Mouse (Mus musculus) layer of hippocampus, postnatal 36 days (tissue): ENCODE results near the gene Sowaha. TPM values are rescaled to one million over a fixed set of nuclear protein-coding genes. Genes with fewer than 3 reads are reported as not detected.

Source experiments
- DNase-seq, 2 experiments: peaks; one replicate each; pipeline ENCODE4 v3.0.0; 2022
- total RNA-seq, 2 experiments: library from RNA; stranded (reverse); gene quantifications; 2 replicates each; pipeline ENCODE4 v1.2.3; 2021

The Sowaha gene
- total RNA-seq, 2 experiments from 2014 or later, result 140 to 143 TPM

DNA sequence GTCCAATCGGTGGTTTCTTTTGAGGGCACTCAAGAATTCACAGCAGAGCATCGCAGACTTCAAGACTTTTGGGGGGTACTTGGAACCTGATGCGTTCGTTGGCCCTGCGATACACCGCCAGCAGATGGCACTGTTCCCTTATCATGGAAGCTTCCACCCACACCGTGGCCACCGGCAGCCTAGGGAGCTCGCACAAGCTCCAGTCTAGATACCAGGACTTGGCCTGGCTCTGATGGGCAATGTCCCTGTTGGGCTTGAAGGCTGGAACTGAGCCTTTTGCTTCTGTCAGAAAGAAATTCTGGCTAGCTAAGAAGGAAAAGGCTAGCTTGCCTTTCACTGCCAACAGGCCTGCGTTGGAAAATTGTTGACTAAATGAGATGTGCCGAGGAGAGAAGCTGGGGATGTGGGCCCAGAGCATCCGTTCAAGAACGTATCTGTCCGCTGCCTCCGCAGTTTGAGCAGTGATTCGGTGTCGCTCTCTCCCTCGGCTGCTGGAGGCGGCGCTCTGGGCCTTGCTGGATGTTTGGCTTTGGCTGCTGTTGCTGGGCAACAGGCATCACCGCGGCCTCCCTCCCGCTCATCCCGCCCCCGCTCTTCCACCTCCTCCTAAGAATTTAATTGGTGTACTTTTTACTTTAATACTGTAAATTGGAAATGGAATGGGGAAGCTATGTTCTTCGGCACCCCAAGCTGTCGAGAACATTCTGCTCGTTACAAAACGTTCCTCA, 9.9 kb downstream of the Sowaha start, which contains the start of gene Gm9837:
TSS of gene Gm9837 (minus strand) at position 512 of the 728 bp plus-strand sequence.
- DNase-seq, result peak; percentile 89 to 92

GRCm38 (mm10) chr11:53469294-53469967, 10.6 kb downstream of the Sowaha start:
- DNase-seq, result no peak

- peak; percentile 81 to 82 for DNase-seq
Observed at GRCm38 (mm10) chr11:53466231-53466971, 13.7 kb downstream of the Sowaha start.

DNA sequence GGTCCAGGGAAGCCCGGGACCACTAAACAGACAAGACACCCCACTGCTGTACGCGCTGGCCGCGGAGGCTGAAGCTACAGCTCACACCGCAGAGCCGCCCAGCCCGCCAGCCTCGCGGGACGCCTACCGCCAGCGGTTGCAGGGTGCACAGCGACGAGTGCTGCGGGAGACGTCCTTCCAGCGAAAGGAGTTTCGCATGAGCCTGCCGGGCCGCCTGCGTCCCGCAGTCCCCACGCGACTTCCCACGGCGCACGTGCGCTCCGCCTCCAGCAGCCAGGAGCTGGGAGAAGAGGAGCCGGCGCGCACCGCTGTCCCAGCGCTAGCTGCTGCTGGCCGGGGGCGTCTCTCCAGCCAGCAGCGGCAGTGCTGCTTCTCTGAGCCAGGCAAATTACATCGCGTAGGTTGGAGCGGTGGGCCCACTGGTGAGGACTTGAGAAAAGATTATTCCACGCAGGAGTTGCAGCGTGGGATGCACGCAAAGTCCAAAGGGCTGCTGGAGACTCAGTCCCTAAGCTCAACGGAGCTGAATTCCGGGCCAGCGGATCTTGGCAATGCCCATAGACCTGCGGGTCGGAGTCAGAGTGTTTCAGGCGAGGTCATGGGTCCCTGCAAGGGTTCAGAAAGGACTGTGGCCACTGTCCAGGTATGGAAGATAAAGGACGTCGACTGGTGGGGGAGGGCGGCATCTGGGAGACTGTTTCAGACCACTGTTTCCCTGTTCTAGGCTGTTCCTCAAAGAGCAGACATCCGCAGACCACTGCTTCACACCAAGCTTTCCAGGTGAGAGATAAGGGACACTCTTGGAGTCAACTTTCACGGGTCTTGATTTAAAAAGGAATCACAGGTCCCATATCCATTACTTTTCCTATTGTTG, 16.3 kb downstream of the Sowaha start:
- DNase-seq, result peak; percentile 35 to 56

- DNase-seq, result no peak
Observed at GRCm38 (mm10) chr11:53461727-53462126, 18.3 kb downstream of the Sowaha start.

DNA sequence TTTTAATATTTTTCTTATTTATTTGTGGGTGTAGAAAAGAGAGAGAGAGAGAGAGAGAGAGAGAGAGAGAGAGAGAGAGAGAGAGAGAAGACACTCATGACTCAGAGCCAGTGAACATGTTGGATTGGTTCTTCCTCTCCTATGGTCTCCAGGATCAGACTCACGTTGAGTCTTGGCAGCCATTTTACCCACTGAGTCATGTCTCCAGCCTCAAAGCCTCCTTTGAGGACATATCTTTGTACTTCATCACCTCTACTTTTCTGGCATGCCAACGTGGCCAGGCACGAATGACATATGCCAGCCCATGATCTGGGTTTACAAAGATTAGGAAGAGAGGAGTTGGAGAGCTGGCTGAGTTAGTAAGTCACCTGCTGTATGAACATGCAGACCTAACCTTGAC, 19.9 kb downstream of the Sowaha start:
- no peak for DNase-seq

DNA sequence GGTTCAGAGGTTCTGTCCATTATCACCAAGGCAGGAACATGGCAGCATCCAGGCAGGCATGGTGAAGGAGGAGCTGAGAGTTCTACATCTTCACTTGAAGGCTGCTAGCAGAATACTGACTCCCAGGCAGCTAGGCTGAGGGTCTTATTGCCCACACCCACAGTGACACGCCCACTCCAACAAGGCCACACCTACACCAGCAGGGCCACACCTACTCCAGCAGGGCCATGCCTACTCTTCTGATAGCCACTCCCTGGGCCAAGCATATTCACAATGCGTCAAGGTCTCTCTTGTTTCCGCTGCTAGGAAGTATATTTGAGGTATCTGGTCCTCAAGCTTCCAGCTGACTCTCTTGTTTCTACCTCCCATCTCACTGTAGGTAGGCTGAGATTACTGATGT, 21.1 kb downstream of the Sowaha start:
- DNase-seq, result no peak

DNA sequence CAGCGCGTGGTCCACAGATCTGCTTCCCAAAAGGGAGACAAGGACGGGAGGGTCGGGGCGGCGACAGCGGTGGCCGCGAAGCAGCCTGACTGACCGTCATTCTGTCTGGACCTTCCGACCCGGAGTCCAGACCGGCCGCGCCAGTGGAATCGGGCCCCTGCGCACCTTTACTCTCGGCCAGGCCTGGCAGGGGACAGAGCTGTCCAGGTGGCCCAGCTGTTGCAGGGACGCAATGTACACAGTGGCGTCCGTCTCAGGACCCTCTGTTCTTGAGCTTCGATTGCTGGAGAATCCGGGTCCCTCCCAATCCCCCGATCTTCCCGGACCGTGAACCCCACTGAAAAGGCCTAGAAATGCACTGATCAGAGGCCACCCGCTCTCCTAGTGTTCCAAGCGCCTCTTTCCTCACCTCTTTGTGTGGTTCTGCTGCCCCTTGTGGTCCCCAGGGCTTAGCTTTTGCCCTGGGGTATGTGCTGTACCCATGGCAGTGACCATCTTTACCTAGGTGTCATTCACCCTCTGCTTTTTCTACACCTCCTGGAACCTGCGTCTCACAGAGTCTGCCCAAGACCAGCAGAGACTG, 22.6 kb downstream of the Sowaha start:
- DNase-seq, result no peak

- no peak for DNase-seq
Observed at GRCm38 (mm10) chr11:53456474-53457371, 23.4 kb downstream of the Sowaha start, which contains the start of the genes Gm10447 and Shroom1. Gene Gm10447, minus strand, starts transcription at chr11:53457110. Gene Shroom1, plus strand, starts transcription at chr11:53457205.

GRCm38 (mm10) chr11:53453031-53453430, 27.0 kb downstream of the Sowaha start:
- DNase-seq, result no peak

DNA sequence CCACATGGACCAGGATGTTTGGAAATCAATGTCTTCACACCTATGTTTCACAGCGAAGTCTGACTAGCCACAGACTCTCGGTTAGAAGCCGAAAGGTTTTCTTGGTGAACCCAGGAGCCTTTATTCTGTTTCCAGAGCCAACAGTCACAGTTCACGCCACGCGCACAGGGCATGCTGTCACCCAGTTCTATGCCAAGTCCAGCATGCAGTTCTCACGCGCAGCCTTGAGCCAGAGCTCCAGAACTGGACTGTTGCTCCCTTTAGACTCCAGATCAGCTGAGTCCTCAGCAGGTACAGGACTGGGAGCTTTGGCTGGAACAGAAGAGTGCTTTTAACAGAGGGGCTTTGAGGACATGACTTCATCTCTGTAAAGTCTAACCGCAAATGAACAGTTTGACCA, 27.7 kb downstream of the Sowaha start:
- DNase-seq, result no peak

DNA sequence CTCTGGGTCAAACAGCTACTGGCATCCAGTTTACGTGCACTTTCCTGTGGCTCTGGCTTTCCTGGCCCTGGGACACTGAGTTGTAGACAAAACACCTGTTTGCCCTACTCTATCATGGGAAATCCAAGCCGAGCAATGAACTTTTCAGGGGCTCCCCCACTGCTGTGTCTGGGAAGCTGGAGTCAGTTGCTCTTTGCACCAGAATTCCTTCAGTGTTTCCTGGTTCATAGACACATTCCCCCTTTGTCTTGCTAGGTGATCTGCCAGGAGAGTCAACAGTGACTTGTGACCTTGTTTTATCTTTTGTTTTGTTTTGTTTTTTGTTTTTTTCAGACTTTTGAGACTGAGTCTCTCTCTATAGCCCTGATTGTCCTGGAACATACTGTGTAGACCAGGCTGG, 28.7 kb downstream of the Sowaha start:
- DNase-seq, result no peak

DNA sequence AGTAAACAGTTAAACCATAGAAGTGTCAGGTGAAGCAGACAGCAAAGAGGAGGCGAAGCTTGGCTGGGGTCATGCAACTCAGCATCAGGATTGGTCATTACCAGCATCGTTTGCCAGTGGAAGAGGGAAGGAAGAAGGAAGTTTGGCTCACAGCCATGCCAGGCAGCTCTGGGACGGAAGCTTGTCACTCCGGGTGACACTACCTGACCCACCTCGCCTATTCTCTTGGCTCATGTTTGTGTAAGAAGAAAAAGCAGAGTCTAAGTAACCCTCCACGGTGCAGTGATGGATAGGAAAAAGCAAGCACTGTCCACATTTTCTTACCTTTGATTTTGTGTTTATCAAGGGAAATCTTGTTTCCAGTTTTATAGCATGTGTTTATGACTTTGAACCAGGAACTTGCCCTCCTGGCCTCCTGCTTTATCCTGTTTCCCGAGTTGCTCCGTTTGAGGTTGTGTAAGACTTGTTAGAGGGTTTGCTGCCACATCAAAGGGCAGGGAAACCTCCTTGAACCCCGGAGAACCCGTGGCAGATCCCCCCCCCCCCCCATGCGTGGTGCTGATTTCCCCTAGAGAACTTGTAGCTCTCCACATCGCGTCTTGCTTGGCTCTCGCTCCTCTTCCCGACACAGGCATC, 29.9 kb downstream of the Sowaha start:
- no peak for DNase-seq

DNA sequence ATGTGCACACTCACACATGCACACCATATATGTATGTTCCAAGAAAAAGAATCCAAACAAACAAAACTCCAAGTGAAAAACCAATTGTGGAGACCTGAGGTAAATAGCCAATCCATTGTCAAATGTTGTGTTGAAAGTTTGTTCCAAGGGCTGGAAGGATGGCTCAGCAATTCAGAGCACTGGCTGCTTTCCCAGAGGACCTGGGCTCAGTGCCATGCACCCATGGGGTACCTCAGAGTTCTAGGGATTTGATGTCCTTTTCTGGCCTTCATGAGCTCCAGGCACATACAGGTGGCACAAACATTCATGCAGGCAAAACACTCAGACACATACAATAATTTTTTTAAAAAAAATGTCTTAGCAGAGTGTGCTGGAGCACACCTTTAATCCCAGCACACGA, 31.5 kb downstream of the Sowaha start:
- no peak for DNase-seq

- DNase-seq, result no peak
Observed at GRCm38 (mm10) chr11:53447996-53448395, 32.1 kb downstream of the Sowaha start.

GRCm38 (mm10) chr11:53446183-53446582, 33.9 kb downstream of the Sowaha start:
- DNase-seq, result no peak

DNA sequence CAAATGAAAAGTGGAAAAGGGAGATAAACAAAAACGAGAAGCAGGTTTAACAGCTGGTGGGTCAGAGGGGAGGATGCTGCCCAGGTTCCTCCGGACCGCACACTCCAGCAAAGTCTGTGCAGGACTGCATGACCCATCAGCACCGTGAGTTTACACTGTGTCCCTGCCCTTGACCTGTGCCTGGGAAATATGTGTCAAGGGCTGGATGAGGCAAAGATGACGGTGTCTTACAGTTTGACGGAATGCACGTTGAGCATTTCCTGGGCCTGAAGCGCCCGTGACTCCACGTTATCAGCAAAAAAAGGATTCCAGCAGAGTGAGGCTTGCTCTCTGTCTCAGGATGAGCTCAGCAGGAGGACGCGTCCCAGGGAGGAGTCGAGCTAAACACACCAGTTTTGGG, 34.5 kb downstream of the Sowaha start:
- DNase-seq, result no peak

GRCm38 (mm10) chr11:53443861-53444260, 36.2 kb downstream of the Sowaha start:
- no peak for DNase-seq

DNA sequence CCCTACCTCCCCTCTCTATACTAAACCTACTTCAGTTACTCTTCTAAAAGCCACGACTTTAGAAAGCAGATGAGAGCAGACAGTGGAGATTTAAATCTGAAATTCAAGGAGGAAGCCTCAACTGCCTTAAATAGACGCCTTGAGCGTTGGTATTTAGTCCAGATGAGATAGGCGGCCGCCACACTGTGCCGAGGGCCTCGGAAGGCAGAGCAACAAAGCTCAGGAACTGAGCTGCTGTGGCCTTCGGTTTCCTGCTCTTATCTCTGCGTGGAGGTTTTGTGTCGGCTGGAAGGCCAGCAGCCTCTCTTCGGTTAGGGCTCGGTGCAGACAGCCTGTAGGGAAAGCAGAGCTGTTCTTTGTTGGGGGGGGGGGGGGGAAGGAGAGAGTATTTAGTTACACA, 38.2 kb downstream of the Sowaha start:
- DNase-seq, result no peak

DNA sequence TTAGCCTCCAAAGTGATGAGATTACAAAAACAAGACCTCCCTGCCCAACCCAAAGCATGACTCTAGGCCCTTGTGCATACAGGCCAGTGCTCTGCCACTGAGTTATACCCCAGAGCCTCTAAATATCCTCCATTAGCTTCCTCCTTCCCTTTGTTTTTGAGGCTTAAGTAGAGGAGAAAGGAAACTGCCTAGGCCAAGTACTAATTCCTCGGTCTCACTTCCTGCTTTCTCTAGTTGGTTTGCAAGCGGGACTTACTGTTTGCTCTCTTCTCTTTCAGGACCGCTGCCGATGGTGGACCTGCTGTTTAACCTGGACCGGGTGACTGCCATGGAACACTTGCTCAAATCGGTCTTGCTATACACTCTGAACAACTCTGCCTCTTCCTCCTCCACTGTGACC, 43.7 kb downstream of the Sowaha start:
- no peak for DNase-seq
